Mouse (Mus musculus): ENCODE results near the gene Vmn1r138. TPM values are rescaled to one million over a fixed set of nuclear protein-coding genes. Genes with fewer than 3 reads are reported as not detected.
"Not testable (repeated sequence)": the region's sequence is repeated elsewhere in the genome, so short reads cannot be mapped to it uniquely, and the experiment has no call there.

Vmn1r138 gene
- not detected in 2 replicates for polyA plus RNA-seq (2016; fragmentation: Nextera tagmentation; extraction: Ambion mirVana)

DNA sequence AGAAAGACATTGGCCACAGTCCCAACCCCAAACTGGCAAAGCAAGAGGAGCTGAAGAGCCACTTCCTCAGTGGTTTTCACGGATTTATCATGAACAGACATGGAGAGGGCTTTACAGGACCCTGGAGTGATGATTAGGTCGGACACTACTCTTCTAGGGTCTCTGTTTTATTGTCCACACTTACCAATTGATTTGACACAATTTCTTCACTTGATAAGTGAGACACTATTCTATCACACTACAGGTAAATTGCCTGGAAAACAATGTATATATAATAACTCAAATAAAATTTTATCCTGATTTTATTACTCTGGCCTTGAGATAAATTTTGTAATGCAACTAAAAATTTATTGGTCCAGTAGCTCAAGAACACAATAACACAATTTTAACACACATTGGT lies at the start of gene Vmn1r138:
Gene Vmn1r138, minus strand, starts transcription at position 101 of the 400 bp plus-strand sequence.
- H3K36me3 ChIP-seq; H3K4me2 ChIP-seq (replicated peaks); H3K9me3 ChIP-seq; H3K9ac ChIP-seq (replicated peaks); ATAC-seq (ENCODE audit: low FRiP score, low read depth); H3K27me3 ChIP-seq; H3K27ac ChIP-seq (replicated peaks); H3K4me3 ChIP-seq; H3K4me1 ChIP-seq: not testable (repeated sequence)
- WGBS, result no CpG with 5 or more reads among the region's 2 CpGs

DNA sequence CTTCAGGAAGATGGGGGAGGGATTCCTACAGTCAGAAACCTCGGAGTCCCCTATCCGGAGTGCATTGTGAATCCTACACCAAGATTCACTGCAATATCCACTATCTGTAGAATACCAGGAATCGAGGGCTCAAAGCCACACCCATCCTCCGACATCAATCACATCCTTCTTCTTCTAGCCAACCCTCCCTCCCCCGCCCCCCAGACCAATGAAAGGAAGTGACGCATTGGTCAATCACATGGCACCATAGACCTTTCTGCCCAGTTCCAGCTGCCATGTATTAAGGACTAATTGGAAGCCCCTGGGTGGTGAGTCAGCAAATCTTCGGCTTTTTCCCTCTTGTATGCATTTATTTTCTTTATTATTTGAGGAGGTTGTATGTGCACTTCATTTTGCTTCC lies 40.1 kb upstream of the Vmn1r138 start, which contains the start of gene Vmn1r139:
Gene Vmn1r139, plus strand, starts transcription at position 301 of the 400 bp plus-strand sequence.
- not testable (repeated sequence) for H3K4me2 ChIP-seq (replicated peaks); H3K9me3 ChIP-seq; ATAC-seq (ENCODE audit: low FRiP score, low read depth); H3K4me3 ChIP-seq; H3K27me3 ChIP-seq; H3K36me3 ChIP-seq; H3K9ac ChIP-seq (replicated peaks); H3K27ac ChIP-seq (replicated peaks); H3K4me1 ChIP-seq
- no CpG with 5 or more reads among the region's 7 CpGs for WGBS

DNA sequence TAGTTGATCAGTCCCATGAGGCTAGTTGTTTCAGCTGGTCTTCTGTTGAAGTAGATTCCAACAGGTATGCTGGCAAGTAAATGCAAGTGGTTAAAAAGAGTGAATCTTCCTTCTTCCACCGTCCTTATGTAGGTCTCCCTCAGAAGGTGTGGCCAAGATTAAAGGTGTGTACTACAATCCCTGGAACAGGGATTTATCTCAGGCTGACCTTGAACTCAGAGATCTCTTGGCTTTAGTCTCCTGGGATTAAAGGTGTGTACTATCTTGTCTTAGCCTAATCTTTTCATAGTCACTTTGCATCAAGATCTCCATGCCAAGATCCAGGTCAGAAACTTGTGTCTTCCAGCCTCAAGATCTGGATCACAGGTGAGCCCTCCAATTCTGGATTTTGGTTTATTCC lies 27.5 kb upstream of the Vmn1r138 start, which contains the start of gene Gm6176:
Gene Gm6176, minus strand, starts transcription at position 101 of the 400 bp plus-strand sequence.
- no CpG with 5 or more reads among the region's 1 CpGs for WGBS
- not testable (repeated sequence) for H3K4me2 ChIP-seq (replicated peaks)

DNA sequence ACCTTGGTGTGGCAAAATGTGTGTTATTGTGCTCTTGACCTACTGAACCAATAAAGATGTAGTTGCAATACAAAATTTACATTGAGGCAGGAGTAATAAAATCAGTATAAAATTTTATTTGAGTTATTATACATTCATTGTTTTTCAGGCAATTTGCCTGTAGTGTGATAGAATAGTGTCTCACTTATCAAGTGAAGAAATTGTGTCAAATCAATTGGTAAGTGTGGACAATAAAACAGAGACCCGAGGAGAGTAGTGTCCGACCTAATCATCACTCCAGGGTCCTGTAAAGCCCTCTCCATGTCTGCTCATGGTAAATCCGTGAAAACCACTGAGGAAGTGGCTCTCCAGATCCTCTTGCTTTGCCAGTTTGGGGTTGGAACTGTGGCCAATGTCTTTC lies 34.4 kb downstream of the Vmn1r138 start, which contains the start of gene Vmn1r137:
Gene Vmn1r137, plus strand, starts transcription at position 301 of the 400 bp plus-strand sequence.
- H3K4me3 ChIP-seq; H3K9ac ChIP-seq (replicated peaks); ATAC-seq (ENCODE audit: low FRiP score, low read depth); H3K4me2 ChIP-seq (replicated peaks); H3K27me3 ChIP-seq; H3K27ac ChIP-seq (replicated peaks); H3K4me1 ChIP-seq; H3K36me3 ChIP-seq; H3K9me3 ChIP-seq: not testable (repeated sequence)
- no CpG with 5 or more reads among the region's 3 CpGs for WGBS

More for the DNA sequence above, 27.5 kb upstream of the Vmn1r138 start, which contains the start of gene Gm6176:
- not testable (repeated sequence) for H3K27ac ChIP-seq (replicated peaks); H3K9ac ChIP-seq (replicated peaks); H3K4me3 ChIP-seq; H3K36me3 ChIP-seq; H3K27me3 ChIP-seq; H3K4me1 ChIP-seq; H3K9me3 ChIP-seq; ATAC-seq (ENCODE audit: low FRiP score, low read depth)

Other genes with a start within 250 kb of the Vmn1r138 start
- gene Gm4177, start 232.2 kb downstream of the Vmn1r138 start, polyA plus RNA-seq (2016; fragmentation: Nextera tagmentation; extraction: Ambion mirVana), result not detected in 2 replicates
- gene Vmn1r135, start 196.5 kb downstream of the Vmn1r138 start, polyA plus RNA-seq (2016; fragmentation: Nextera tagmentation; extraction: Ambion mirVana), result not detected in 2 replicates
- not detected in 2 replicates for gene Gm5725, start 184.6 kb downstream of the Vmn1r138 start, polyA plus RNA-seq (2016; fragmentation: Nextera tagmentation; extraction: Ambion mirVana)
- gene Gm5891, start 107.6 kb downstream of the Vmn1r138 start, polyA plus RNA-seq (2016; fragmentation: Nextera tagmentation; extraction: Ambion mirVana), result not detected in 2 replicates
- gene Vmn1r137, start 34.3 kb downstream of the Vmn1r138 start, polyA plus RNA-seq (2016; fragmentation: Nextera tagmentation; extraction: Ambion mirVana), result not detected in 2 replicates
- not detected in 2 replicates for gene Gm6176, start 27.4 kb upstream of the Vmn1r138 start, polyA plus RNA-seq (2016; fragmentation: Nextera tagmentation; extraction: Ambion mirVana)
- not detected in 2 replicates for gene Vmn1r139, start 40.2 kb upstream of the Vmn1r138 start, polyA plus RNA-seq (2016; fragmentation: Nextera tagmentation; extraction: Ambion mirVana)
- not detected in 2 replicates for gene Gm16451, start 89.3 kb upstream of the Vmn1r138 start, polyA plus RNA-seq (2016; fragmentation: Nextera tagmentation; extraction: Ambion mirVana)
- not detected in 2 replicates for gene Gm10666, start 105.8 kb upstream of the Vmn1r138 start, polyA plus RNA-seq (2016; fragmentation: Nextera tagmentation; extraction: Ambion mirVana)
- gene Vmn1r142, start 135.1 kb upstream of the Vmn1r138 start, polyA plus RNA-seq (2016; fragmentation: Nextera tagmentation; extraction: Ambion mirVana), result not detected in 2 replicates
- not detected in 2 replicates for gene Vmn1r143, start 160.5 kb upstream of the Vmn1r138 start, polyA plus RNA-seq (2016; fragmentation: Nextera tagmentation; extraction: Ambion mirVana)
- not detected in 2 replicates for gene Gm8653, start 172.4 kb upstream of the Vmn1r138 start, polyA plus RNA-seq (2016; fragmentation: Nextera tagmentation; extraction: Ambion mirVana)
- gene Gm8453, start 200.6 kb upstream of the Vmn1r138 start, polyA plus RNA-seq (2016; fragmentation: Nextera tagmentation; extraction: Ambion mirVana), result not detected in 2 replicates

Data from midbrain, embryonic 12.5 days (tissue).